Mouse (Mus musculus) CD4-positive, CD25-positive, alpha-beta regulatory T cell, adult 2 months (primary cell): Measurements from ENCODE around the gene Gm43517.

ENCODE experiments used
- DNase-seq: peaks from one replicate; pipeline ENCODE4 v3.0.0-alpha.2; 2012; ENCODE audit warnings: low read depth, low spot score

Gene Gm43517

DNA sequence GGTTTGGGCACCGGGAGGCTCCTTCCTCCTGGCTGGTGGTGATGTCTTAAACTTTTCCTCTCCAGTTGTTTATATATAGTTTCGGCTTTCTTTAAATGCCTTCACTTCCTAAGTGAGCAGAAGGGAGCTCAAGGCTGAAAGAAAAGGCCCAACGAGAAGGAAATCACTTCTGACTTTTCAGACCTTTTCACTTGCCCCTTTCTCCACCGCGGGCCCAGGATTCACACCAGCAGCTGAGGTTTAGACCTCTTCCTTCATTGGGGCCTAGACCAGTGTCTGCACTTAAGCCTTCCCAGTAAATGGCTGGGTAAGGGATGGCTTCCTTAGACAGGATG, 16.8 kb downstream of the Gm43517 start:
- DNase-seq: no peak

GRCm38 (mm10) chr12:49409833-49410232, 24.9 kb downstream of the Gm43517 start:
- DNase-seq: no peak

GRCm38 (mm10) chr12:49417963-49418362, 33.0 kb downstream of the Gm43517 start:
- DNase-seq: no peak
